Mouse (Mus musculus) erythroid progenitor cell, adult 5-6 weeks (primary cell): ENCODE results near the gene Per1. TPM values are rescaled to one million over a fixed set of nuclear protein-coding genes. Genes with fewer than 3 reads are reported as not detected.
"Not testable (repeated sequence)": the region's sequence is repeated elsewhere in the genome, so short reads cannot be mapped to it uniquely, and the experiment has no call there.

Experiments used
- ATAC-seq: replicated peaks from 2 replicates; pipeline ENCODE4 v1.8.0; 2016; ENCODE audit warnings: moderate number of reproducible peaks, mild to moderate bottlenecking, moderate TSS enrichment, inconsistent platforms; ENCODE audit not compliant: poor library complexity, low FRiP score, severe bottlenecking
- total RNA-seq, 2 experiments: library from RNA; stranded (forward) in 1 of 2; stranded (reverse) in 1 of 2; fragments of 150-400 nt in 1 of 2; fragments of 186-747, 209-891 nt in 1 of 2; gene quantifications; 2 replicates each; pipeline versions ENCODE4 v1.2.3 to v1.2.4; 2015 to 2017; ENCODE audit warnings: low replicate concordance in 2 of 2

Per1 gene
- total RNA-seq, 2 experiments from 2014 or later: 3.3 to 3.4 TPM

DNA sequence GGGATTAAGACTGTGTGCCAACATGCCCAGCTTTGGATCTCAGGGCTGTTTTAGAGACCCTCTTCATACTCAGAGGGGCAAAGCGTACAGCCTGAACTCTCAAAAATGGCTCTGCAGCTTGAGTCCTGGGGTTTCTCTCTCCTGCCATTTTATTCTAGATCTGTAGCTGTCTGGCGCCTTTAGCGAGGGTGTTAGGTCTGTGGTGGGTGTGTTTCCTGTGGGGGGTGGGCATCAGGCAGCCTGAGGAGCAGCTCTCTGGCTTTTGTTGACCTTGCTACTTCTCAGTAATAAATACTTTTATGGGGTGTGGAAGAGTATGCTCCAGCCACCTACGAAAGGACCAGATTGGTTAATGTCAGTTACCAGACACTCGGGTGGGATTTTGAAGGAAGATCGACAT, 17.0 kb upstream of the Per1 start:
- ATAC-seq: no peak

DNA sequence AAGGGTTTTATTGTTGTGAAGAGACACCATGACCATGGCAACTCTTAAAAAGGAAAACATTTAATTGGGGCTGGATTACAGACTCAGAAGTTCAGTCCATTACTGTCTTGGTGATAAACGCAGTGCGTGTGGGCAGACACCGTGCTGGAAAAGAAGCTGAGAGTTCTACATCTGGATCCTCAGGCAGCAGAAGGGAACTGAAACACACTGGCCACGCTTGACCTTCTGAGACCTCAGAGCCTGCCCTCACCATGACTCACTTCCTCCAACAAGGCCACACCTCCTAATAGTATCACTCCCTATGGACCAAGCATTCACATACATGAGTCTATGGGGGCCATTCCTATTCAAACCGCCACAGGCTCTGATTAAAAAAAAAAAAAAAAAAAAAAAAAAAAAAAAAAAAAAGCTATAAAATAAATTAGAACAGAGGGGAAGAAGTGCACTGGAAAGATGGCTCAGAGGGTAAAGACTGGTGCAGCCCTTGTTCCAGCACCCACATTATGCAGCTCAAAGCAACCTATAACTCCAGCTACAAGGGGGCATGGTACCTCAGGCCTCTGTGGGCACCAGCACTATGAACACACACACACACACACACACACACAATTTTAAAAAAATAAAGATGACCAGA, 16.1 kb upstream of the Per1 start:
- no peak for ATAC-seq

DNA sequence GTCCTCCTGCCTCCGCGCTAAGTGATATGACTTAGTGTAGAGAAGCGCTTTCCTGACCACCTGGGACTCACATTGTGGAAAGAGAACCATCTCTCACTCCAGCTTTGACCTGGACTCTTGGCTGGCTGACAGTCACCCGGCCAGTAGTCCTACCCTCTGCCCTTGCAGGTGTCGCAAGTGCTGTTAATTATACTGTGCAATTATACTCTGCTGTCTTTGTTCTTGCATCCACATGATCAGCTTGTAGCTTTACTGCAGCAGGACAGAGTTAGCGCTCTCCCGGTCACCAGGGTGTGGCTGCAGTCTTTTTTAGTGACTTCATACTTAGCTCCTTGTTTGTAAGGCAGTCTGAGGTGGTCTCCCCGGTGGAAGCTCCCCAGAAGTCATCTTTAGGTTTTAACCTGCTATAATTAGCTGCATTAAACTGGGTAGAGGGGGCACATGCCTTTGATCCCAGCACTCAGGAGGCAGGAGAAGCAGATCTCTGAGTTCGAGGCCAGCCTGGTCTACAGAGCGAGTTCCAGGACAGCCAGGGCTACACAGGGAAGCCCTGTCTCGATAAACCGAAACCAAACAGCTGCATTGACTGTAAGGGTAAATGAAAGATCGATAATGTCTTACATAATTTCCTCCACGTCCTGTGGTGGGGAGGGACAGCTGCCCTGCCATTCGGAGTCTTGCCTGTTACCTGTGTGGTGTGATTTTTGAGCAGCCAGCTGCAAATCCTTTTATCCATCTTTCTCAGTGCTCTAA, 14.7 kb upstream of the Per1 start:
- ATAC-seq: no peak

DNA sequence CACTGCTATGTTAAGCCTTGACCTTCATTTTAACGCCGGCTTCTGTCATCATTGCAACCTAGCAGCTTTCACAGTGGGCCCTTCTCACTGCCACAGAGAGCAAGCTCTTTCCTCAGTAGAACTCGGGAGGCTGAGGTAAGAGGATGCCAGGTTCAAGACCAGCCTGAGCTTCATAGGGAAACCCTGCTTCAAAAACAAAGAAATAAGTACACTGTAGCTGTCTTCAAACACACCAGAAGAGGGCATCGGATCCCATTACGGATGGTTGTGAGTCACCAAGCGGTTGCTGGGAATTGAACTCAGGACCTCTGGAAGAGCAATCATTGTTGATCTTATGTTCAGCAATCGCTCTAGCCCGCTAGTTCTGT, 14.2 kb upstream of the Per1 start:
- no peak for ATAC-seq

DNA sequence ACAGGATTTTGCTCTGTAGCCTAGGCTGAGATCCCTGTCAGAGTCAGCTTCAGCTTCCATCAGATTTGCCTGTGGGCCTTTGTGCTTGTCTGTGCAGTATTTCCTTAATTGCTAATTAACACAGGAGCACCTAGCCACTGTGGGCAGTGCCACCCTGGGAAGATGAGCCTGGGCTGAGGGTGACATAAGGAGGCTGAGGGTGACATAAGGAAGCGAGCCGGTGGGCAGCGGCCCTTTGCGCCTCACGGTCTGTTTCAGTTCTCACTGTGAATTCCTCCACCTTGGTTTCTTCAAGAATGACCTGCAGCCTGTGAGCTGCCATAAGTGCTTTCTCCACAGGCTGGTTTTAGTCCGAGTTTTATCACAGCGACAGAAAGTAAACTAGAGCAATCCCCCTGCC, 13.4 kb upstream of the Per1 start:
- no peak for ATAC-seq

DNA sequence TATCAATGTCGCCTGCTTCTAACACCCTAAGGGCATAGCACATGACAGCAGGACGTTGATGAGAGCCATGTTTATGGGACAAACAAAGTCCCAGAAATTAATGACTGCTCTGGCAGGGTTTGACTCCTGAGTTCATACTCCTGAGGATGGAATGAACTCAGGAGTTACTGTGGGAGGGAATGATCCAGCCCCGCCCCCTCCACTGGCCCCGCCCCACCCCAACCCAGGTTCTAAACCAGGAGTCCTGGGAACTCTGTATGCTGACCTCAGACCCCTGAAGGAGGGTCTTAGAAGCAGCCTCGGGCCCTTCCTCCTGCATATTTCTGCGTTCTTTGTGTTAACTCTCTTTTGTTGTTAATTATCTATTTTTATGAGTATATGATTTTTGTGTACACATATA, 9.4 kb upstream of the Per1 start:
- ATAC-seq: no peak

DNA sequence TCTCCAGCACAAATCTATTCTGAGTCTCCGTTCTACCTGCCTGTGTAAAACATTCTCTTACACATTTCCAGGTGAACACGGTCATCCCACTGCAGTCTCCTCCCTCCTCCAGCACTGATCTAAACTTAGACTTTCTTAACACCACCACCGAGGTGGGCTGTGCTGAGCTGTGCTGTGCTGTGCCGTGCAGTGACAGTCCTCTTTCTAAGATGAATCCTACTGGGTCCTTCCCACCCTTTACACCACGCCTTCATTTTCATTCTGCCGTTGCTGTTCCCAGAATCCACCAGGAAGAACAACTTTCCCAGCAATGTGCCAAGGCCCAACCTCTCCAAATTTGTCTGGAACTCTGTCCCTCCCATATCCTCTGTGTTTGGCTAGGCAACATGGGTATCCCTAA, 8.6 kb upstream of the Per1 start:
- ATAC-seq: no peak

DNA sequence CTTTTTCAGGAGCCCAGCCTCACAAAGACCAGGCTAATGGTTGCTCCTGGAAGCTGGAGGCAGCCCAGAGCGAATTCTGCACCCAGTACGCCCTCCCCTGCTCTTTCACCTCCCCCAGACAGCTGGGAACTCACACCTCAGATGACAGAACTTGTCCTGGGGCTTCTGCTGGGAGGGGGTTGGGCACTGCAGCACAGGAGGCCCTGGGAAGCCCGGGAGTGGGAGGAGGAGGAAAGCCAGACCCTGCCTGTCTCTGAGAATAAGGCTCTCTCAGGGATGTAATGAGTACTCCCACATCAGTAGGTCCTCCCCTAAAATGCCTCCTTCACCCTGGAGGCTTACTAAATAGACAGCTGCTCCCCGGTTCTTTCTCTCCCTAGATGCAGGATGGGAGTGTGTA, 7.9 kb upstream of the Per1 start:
- no peak for ATAC-seq

DNA sequence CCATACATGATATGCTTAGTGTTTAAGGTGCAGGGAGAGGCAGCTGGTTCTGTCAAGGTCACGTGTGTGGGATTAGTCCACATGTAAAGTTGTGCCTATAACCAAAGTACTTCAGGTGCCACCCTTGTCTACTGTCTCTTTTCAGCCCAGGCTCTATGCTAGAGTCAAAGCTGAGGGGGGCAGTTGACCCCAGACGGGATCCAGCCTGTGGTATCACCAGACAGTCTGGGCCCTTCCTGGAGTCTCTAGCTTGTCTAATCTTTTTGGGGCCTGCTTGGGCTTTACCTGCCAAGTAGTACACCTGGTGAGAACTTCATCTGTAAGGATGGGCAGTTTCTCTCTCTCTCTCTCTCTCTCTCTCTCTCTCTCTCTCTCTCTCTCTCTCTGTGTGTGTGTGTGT, 7.4 kb upstream of the Per1 start:
- no peak for ATAC-seq

DNA sequence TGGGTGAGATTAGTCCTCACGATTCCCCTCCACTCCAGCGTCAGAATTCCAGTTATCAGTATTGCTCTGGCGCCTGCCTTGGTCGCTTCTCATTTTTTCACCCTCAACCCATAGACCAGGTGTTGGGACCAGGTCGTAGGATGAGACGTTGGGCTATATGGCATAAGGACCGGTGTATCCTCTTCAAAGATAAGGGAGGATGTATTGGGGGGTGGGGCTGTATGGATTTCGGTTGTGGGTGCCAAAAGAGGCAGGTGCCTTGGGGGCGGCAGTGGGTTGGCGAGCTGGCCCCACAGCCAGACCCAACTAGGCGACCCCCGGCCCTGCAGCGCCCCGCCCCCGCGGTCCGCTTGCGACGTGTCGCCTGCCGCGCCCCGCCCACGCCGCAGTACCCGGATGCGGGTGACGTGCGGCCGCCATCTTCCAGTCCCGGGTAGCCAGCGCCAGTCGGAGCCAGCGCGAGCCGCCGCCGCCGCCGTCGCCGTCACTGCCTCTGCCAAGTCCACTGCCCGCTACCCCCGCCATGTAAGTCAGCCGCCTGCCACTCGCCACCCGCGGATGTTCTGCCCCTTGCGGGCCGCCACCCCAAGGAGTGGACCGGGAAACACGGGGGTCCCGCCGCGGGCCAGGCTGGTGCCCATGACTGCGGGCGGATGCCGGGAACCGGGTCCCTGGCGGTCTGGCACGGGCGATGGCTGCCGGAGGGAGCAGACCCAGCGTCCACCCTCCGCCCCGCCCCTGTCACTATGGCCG, 6.7 kb upstream of the Per1 start, which contains the start of gene Vamp2:
Vamp2 (plus strand) TSS at position 388 of the 753 bp plus-strand sequence.
- ATAC-seq: peak; percentile 63

DNA sequence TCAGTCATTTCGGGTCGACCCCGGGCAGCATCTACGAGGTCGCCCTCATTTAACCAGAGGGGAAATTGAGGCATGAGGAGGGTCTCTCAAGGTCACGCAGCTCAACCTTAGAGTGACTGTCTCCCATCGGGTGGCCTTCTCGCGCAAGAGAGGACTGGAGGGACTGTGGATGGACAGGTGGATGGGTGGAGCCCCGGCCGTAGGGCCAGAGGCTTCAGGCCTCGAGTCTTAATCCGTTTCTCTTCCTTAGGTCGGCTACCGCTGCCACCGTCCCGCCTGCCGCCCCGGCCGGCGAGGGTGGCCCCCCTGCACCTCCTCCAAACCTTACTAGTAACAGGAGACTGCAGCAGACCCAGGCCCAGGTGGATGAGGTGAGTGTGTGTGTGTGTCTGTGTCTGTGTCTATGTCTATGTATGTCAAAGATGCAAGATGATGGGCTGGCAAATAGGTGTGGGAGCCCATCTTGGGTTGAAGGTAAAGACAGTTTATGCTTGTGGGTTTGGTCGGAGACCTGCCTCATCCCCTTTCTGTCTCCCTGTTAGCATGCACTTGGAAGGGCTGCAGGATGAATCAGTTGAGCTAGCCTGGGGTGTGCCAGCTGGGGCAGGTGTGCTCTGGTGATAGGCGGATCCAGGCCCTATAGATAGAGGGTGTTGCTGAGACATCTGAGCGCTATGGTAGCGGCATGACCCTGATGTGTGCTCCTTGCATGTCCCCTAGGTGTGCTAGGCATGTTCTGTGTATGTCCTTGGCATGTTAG, 6.0 kb upstream of the Per1 start:
- ATAC-seq: peak; percentile 84

DNA sequence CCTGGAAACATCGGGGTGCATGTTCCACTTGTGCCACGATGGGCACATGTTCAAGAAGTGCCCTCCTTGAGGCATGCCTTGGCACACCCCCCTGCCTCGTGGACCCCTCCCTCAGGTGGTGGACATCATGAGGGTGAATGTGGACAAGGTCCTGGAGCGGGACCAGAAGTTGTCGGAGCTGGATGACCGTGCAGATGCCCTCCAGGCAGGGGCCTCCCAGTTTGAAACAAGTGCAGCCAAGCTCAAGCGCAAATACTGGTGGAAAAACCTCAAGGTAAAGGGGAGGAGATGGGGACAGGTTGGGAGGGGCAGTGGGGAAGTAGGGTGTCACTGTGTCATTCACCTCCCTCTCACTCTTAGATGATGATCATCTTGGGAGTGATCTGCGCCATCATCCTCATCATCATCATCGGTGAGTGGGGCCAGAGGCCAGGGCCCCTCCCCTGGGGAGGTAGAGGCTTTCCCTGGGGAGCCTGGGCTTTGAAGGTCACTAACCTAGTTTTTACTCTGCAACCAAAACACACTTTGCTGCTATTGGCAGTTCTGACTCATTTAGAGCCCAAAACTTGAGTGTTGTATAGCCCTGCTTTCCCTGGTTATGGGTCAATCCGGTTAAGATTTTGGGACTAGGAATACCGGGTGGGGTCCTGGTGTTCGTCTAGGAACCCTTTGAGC, 5.3 kb upstream of the Per1 start:
- ATAC-seq: no peak; the same call in 1 of the 2 replicates

DNA sequence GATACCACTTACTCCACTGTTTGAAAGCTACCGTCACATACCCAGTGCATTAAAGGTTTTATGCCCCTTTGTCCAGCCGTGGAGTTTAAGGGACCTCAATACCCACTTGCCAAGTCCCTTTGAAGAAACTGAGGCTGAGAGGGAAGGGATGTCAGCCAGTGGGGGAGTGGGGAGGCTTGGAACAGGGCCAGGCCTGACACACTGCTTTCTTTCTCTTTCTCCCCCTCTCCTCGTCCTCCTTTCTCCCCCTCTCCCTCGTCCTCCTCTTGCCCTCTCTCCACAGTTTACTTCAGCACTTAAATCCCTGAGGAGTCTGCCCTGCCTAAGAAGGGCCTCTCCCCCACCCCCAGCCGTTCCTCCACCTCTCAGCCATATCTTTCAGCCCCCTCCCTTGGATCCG, 4.7 kb upstream of the Per1 start:
- ATAC-seq: no peak

DNA sequence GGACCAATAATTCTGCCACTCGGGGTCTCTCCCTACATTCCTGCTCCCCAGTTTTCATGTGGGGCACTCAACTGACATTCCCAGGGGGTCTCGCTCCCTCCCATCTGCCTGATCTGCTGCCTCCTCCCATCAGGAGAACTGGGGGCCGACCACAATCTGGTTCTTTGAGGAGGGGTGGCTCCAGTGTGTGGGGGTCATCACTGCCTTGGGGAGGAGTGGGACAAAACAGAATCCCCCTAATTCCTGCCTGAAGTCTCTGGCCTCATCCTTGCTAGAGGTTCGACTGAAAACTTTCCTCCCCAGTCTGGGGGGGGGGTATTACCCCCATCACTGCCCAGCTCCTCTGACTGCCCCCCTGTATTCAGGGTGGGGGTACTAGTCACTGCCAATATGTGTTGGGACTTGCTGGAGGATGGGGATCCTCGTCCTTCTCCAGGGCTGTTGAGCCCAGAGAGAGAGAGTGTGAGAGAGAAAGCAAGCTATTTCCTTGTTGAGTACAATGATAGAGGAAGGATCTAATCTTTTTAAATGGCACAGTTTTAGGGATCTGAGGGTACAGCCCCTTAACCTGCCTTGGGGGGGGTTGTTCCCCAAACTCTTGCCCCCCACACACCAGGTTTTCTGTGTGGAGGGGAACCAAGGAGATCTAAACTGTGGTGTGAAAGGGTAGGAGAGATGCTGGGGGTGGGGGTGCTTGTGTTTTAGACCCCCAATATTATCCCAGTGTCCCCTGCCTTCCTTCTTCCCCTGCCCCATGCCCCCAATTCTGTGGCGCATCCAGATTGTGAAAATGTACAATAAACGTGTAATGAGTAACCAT, 3.2 kb upstream of the Per1 start:
- ATAC-seq: no peak

DNA sequence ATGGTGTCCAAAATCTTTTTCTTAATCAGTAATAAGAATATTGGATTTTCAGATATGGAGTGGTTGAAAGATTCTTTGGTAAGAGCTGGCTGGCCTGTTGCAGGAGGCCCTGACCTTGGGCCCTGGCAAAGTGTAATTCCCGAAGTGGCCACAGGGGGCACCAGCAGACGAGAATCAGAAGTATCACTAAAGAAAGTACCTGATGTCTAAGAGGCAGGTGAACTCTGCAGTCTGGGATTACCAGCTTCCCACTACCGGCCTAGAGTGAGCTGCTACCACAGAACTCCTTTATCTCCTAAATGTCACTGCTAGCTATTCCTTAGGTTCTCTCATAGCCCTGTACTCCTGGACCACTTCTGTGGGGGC, 2.6 kb upstream of the Per1 start:
- ATAC-seq: no peak

DNA sequence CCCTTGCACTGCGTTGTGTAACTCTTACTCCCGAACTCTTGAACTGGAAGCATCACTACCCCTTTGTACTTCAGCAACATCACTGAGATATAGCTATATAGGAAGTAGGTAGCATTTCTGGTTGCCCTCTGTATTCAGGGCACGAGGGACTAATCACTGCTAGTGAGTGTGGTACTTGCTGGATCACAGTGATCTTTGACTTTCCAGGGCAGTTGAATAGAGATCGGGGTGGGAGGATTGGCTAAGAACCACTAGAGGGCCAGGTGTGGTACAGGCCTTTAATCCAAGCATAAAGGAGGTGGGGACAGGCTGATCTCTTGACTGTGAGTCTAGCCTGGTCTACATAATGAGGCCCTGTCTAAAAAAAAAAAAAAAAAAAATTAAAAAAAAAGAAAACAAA, 2.1 kb upstream of the Per1 start:
- no peak for ATAC-seq

DNA sequence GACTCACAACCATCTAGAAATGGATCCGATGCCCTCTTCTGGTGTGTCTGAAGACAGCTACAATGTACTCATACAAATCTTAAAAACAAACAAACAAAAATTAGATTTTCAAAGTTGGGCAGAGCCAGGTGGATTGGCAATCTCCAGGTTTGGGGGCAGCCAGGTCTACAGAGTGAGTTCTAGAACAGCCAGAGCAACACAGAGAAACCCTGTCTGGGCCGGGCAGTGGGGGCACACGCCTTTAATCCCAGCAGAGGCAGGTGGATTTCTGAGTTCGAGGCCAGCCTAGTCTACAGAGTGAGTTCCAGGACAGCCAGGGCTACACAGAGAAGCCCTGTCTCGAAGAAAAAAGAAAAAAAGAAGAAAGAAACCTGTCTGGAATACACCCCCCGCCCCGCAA, 1.2 kb upstream of the Per1 start:
- ATAC-seq: not testable (repeated sequence)

DNA sequence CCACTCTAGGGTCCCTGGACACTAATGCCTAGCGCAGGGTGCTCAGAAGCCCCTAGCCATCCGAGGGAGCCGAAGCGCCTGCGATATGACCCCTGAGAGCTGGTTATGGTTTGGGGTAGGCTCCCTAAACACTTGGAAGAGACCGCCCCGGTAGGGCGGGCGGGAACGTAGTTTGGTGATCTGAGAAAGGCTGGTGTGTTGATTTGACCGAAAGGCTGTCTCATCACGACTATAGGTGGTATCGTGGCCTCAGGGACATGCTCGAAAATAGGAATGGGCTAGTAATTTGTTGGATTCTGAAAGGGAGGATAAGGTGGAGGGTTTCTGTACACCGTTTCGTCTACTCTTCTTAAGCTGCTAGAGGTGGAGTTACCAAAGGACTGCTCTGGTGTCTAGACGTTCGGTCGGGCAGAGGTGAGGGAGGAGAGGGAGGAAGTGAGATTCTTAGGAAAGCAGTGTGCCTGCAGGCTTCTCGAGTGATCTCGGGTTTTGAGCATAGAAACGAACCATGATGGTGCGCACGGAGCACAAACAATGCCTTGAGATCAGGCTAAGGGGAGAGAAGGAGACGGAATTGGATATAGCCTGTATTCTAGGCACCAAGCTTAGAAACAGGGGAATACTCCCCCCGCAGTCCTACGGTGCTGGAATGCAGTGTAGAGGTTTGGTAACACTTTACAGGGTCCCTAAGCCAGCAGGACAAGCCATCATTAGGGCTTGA, 654 bp downstream of the Per1 start:
- ATAC-seq: 0 out of 2 replicates have a peak, but pooled peaks have one; percentile 11
